Mouse (Mus musculus): ENCODE measurements around the gene Zfp607a. TPM values are rescaled to one million over a fixed set of nuclear protein-coding genes. Genes with fewer than 3 reads are reported as not detected.
"Not testable (repeated sequence)": the region's sequence is repeated elsewhere in the genome, so short reads cannot be mapped to it uniquely, and the experiment has no call there.

Zfp607a gene
- polyA plus RNA-seq, 1 experiment from 2014 or later: 4.2 TPM

DNA sequence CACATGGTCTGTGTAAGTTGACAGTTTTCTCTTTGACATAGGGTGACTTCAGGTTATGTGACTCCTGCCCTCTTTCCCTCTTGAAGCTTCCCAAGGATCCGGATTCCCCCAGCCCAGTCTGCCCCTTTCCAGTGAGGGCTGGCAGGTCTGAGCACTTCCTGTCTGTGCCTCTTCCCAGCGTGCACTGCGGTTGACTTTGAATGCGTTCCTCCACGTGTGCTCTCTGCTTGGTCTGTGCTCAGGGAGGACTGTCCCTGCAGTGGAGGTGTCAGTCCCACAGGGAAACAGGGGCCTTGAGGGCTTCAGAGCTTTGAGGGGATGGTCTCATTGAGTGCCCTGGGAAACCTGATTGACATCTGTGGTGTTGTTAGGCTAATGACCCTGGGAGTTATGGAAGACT, 5.3 kb downstream of the Zfp607a start:
- peaks cover 31% of the 10 kb centered on the region for H3K36me3 ChIP-seq
- not testable (repeated sequence) for H3K4me3 ChIP-seq; H3K4me2 ChIP-seq; H3K27ac ChIP-seq; H3K27me3 ChIP-seq; H3K9me3 ChIP-seq; H3K9ac ChIP-seq; H3K4me1 ChIP-seq; ATAC-seq (ENCODE audit: insufficient number of reproducible peaks, insufficient read depth, low FRiP score, low TSS enrichment, low read depth)
- WGBS: 88% methylated on average over 5 of the region's 5 CpGs

DNA sequence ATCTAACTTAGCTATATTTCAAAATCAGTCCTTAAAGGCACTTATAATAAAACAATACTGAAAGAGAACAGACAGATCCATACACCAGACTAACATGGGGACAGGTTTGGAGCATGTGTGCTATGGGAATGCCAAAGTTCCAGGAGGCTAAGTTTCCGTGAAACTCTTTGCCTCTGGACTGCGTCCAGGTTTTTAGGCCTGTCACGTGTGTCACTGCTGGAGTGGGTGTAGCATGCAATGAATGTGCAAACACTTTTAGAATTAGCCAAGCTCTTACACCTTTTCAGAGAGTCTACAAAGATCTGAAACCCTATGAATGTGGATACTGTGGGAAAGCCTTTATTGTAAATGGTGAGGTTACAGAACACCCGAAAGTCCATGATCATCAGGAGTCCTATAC, 24.4 kb downstream of the Zfp607a start:
- peaks cover 66% of the 10 kb centered on the region for H3K36me3 ChIP-seq
- H3K4me3 ChIP-seq: no peak overlapping the region
- H3K4me1 ChIP-seq: no peaks in the 10 kb centered on the region
- no peaks in the 10 kb centered on the region for H3K27me3 ChIP-seq
- WGBS: 94% methylated on average over 4 of the region's 4 CpGs
- H3K9ac ChIP-seq: no peak overlapping the region
- no peak overlapping the region for H3K4me2 ChIP-seq
- no peak for ATAC-seq (ENCODE audit: insufficient number of reproducible peaks, insufficient read depth, low FRiP score, low TSS enrichment, low read depth)
- no peak overlapping the region for H3K27ac ChIP-seq
- peaks cover 11% of the 10 kb centered on the region; the same call in 1 of the 2 replicates for H3K9me3 ChIP-seq

DNA sequence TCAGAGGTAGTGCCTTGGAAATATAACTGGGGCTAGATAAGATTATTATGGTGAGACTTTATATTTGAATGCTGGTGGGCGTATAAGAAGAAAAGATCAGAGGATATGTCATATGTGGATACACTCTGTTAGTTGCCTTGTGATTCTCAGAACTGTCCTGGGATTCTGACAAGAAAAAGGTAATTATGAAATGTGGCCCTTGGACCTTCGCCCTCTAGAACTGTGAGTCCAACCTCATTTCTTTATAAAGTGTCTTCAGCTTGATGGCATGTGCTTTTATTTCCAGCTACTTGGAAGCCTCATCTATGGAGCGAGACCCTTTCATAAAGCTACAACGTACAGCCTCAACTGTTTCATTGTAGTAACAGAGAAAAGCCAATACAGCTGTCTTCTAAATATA, 43.3 kb downstream of the Zfp607a start:
- no peak overlapping the region for H3K4me3 ChIP-seq
- ATAC-seq (ENCODE audit: insufficient number of reproducible peaks, insufficient read depth, low FRiP score, low TSS enrichment, low read depth): no peak
- H3K27me3 ChIP-seq: no peaks in the 10 kb centered on the region
- peaks cover 5% of the 10 kb centered on the region; the same call in 1 of the 2 replicates for H3K9me3 ChIP-seq
- WGBS: 90% methylated on average over 4 of the region's 4 CpGs
- H3K36me3 ChIP-seq: 0 out of 2 replicates have a peak, but pooled peaks cover 3% of the 10 kb centered on the region
- H3K9ac ChIP-seq: no peak overlapping the region
- no peak overlapping the region for H3K27ac ChIP-seq
- H3K4me1 ChIP-seq: no peaks in the 10 kb centered on the region
- H3K4me2 ChIP-seq: no peak overlapping the region

DNA sequence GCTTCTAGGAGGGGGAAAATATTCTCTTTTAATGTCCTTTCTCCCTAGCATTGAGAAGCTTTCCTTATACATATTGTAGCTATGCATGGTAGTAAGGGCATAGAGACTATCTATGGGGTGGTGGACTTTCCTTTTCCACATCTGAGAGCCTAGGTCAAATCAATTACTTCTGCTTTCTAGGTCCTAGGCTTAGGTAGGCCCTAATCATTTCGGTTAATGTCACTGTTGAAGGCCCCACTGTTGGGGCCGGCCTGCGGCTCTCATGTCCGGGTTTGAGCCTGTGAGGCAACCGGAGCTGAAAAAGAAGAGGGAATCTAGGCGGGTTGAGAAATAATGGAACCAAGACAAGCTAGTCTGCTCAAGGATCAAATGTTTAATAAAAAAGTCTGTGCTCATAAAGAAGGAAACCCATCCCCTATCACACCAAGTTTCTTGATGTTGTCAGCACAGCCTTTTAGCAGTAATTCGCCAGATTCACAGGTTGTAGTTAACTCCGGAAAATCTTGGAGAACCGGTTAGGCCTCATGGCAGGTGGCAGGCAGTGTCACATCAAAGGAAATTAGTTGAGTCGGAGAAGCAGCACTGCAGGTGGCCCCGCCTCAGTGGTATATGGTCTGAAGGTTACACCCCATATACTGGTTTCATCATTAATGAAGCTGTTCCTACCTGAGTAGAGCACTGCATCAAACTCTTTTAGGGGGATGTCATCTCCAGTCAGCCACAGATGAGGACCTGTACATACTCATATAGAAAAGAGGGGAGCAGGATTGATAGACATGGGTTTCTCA, 47.9 kb downstream of the Zfp607a start:
- Histone ChIP-seq H3K27me3 (no peaks in the 10 kb centered on the region), H3K4me3 (no peak overlapping the region), H3K4me1 (no peaks in the 10 kb centered on the region), H3K36me3 (peaks cover 19% of the 10 kb centered on the region), H3K9me3 (peaks cover 5% of the 10 kb centered on the region; the same call in 1 of the 2 replicates), H3K9ac (no peak overlapping the region), H3K4me2 (no peak overlapping the region), H3K27ac (no peak overlapping the region)
- WGBS: 74% methylated on average over 11 of the region's 11 CpGs
- ATAC-seq (ENCODE audit: insufficient number of reproducible peaks, insufficient read depth, low FRiP score, low TSS enrichment, low read depth): no peak

DNA sequence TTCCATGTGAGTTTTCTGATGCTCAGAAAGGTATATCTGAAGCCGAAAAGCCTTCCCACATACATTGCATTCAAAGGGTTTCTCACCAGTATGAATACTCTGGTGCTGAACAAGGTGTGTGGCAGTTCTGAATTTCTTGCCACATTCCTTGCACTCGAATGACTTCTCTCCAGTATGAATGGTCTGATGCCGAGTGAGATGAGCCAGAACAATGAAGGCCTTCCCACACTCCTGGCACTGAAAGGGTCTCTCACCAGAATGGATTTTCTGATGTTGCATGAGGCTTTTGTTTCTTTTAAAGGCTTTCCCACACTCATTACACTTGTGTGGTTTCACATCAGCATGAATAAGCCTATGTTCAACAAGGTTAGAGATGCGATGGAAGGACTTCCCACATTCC, 53.6 kb downstream of the Zfp607a start:
- not testable (repeated sequence) for ATAC-seq (ENCODE audit: insufficient number of reproducible peaks, insufficient read depth, low FRiP score, low TSS enrichment, low read depth)
- 91% methylated on average over 4 of the region's 4 CpGs for WGBS

DNA sequence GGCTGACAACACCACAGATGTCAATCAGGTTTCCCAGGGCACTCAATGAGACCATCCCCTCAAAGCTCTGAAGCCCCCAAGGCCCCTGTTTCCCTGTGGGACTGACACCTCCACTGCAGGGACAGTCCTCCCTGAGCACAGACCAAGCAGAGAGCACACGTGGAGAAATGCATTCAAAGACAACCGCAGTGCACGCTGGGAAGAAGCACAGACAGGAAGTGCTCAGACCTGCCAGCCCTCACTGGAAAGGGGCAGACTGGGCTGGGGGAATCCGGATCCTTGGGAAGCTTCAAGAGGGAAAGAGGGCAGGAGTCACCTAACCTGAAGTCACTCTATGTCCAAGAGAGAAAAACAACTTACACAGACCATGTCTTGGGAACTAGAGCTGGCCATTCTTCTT, 69.7 kb downstream of the Zfp607a start:
- ATAC-seq (ENCODE audit: insufficient number of reproducible peaks, insufficient read depth, low FRiP score, low TSS enrichment, low read depth); H3K4me3 ChIP-seq; H3K27ac ChIP-seq; H3K27me3 ChIP-seq; H3K4me1 ChIP-seq; H3K9me3 ChIP-seq; H3K4me2 ChIP-seq; H3K9ac ChIP-seq: not testable (repeated sequence)
- peaks cover 23% of the 10 kb centered on the region for H3K36me3 ChIP-seq
- 43% methylated on average over 4 of the region's 4 CpGs for WGBS

More for the DNA sequence above, 53.6 kb downstream of the Zfp607a start:
- not testable (repeated sequence) for H3K4me2 ChIP-seq, H3K4me1 ChIP-seq, H3K27me3 ChIP-seq, H3K9ac ChIP-seq, H3K9me3 ChIP-seq, H3K27ac ChIP-seq, H3K4me3 ChIP-seq
- H3K36me3 ChIP-seq: peaks cover 51% of the 10 kb centered on the region

DNA sequence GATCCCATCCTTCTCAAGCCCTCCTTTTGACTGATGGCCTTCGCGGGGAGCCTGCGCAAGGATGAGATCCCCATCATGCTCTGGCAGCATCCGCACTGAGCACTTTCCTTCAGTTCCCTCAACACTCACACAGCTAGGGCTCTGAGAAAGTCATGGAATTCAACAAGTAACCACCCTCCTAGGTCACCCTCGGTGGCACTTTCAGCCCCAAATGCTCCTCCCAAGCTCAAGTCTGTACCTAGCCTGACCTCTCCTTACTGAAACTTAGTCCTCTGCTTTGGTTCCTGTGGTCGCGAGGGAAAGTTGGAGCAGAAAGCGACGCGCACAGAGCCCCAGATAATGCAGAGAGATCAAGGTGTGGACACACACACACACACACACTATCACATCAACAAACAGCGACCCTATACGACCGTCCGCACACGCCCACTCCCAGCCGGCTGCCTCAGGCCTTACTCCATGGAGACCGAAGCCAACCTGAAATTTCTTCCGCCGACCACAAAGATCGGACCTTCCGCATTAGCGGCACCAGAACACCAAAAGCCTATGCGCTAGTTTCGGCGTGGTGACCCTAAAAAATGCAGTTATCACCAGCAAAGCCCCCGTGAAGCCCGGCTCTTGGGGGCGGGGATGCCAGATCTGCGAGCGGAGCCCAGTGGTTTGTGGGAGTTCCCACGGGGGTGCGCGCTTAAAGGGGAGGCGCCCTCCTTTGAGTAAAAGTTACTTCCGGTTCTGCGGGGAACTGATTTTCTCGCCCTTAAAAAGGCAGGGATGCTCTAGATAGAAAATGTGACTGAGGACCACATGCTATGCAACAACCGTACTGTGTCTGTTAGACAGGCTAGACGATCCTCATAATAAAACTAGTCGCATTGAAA, 71.7 kb downstream of the Zfp607a start, which contains the start of gene Zfp974:
Zfp974 (minus strand) TSS at position 643 of the 878 bp plus-strand sequence.
- no peak within 1 kb of the TSS for H3K27ac ChIP-seq
- peak within 1 kb of the TSS; percentile 77 for H3K4me2 ChIP-seq
- peak; percentile 62; the same call in 1 of the 2 replicates for ATAC-seq (ENCODE audit: insufficient number of reproducible peaks, insufficient read depth, low FRiP score, low TSS enrichment, low read depth)
- H3K9ac ChIP-seq: peak within 1 kb of the TSS; percentile 79
- peaks cover 12% of the 10 kb centered on the region for H3K4me1 ChIP-seq
- H3K9me3 ChIP-seq: no peaks in the 10 kb centered on the region
- H3K36me3 ChIP-seq: peaks cover 15% of the 10 kb centered on the region
- H3K27me3 ChIP-seq: no peaks in the 10 kb centered on the region
- 4% methylated on average over 40 of the region's 40 CpGs for WGBS
- H3K4me3 ChIP-seq: peak within 1 kb of the TSS; percentile 73

Other genes with a start within 250 kb of the Zfp607a start
- 1.1 TPM in 2 replicates for gene Ttc9b, start 203.6 kb upstream of the Zfp607a start, polyA plus RNA-seq (2015; fragmentation: Nextera tagmentation; extraction: Ambion mirVana)
- gene Map3k10, start 182.9 kb upstream of the Zfp607a start, polyA plus RNA-seq (2015; fragmentation: Nextera tagmentation; extraction: Ambion mirVana): 9.3 and 13.0 TPM in 2 replicates
- gene Zfp607b, start 168.2 kb upstream of the Zfp607a start, polyA plus RNA-seq (2015; fragmentation: Nextera tagmentation; extraction: Ambion mirVana): 5.3 TPM in 2 replicates
- gene Zfp60, start 126.1 kb upstream of the Zfp607a start, polyA plus RNA-seq (2015; fragmentation: Nextera tagmentation; extraction: Ambion mirVana): 47.9 and 49.9 TPM in 2 replicates
- 2.7 and 2.9 TPM in 2 replicates for gene Zfp626, start 50.3 kb upstream of the Zfp607a start, polyA plus RNA-seq (2015; fragmentation: Nextera tagmentation; extraction: Ambion mirVana)
- gene Zfp59, start 18.9 kb upstream of the Zfp607a start, polyA plus RNA-seq (2015; fragmentation: Nextera tagmentation; extraction: Ambion mirVana): 9.5 and 10.0 TPM in 2 replicates
- gene Zfp974, start 71.9 kb downstream of the Zfp607a start, polyA plus RNA-seq (2015; fragmentation: Nextera tagmentation; extraction: Ambion mirVana): 10.8 and 13.7 TPM in 2 replicates
- 26.5 and 28.1 TPM in 2 replicates for gene Zfp780b, start 121.6 kb downstream of the Zfp607a start, polyA plus RNA-seq (2015; fragmentation: Nextera tagmentation; extraction: Ambion mirVana)
- 3.9 and 5.2 TPM in 2 replicates for gene Zfp850, start 156.6 kb downstream of the Zfp607a start, polyA plus RNA-seq (2015; fragmentation: Nextera tagmentation; extraction: Ambion mirVana)
- 313 and 356 TPM in 2 replicates for gene Psmc4, start 192.6 kb downstream of the Zfp607a start, polyA plus RNA-seq (2015; fragmentation: Nextera tagmentation; extraction: Ambion mirVana)
- 1.5 and 5.8 TPM in 2 replicates for gene Fcgbp, start 213.7 kb downstream of the Zfp607a start, polyA plus RNA-seq (2015; fragmentation: Nextera tagmentation; extraction: Ambion mirVana)

Data from embryonic facial prominence, embryonic 13.5 days (tissue).